Mouse (Mus musculus) stomach, embryonic 16.5 days (tissue): ENCODE data around the gene Gng10. TPM values are rescaled to one million over a fixed set of nuclear protein-coding genes. Genes with fewer than 3 reads are reported as not detected.

Experiments
- ATAC-seq: fragments of 200-750 bp; cut with Nextera tagmentation; 2 replicates; pipeline ENCODE4 v1.8.0; 2017; ENCODE audit warnings: moderate number of reproducible peaks, moderate TSS enrichment; ENCODE audit not compliant: insufficient read depth, low FRiP score
- H3K27ac ChIP-seq: fragments of 300-500 bp; sonication (generic); 2 replicates; pipeline ENCODE4 v1.5.1; 2014; ENCODE audit warnings: low read length
- H3K27me3 ChIP-seq: fragments of 300-500 bp; sonication (generic); 2 replicates; pipeline ENCODE4 v1.6.1; 2014; ENCODE audit warnings: low read length, control low read depth, mixed read lengths; ENCODE audit not compliant: control insufficient read depth, insufficient read depth
- H3K36me3 ChIP-seq: fragments of 300-500 bp; sonication (generic); 2 replicates; pipeline ENCODE4 v1.6.1; 2014; ENCODE audit warnings: low read length; ENCODE audit not compliant: control insufficient read depth, insufficient read depth
- H3K4me1 ChIP-seq: fragments of 300-500 bp; sonication (generic); 2 replicates; pipeline ENCODE4 v1.6.1; 2014; ENCODE audit warnings: low read length, control low read depth, mixed read lengths; ENCODE audit not compliant: control insufficient read depth, insufficient read depth
- H3K4me2 ChIP-seq: fragments of 300-500 bp; sonication (generic); 2 replicates; pipeline ENCODE4 v1.6.1; 2014; ENCODE audit warnings: low read depth, low read length, mixed read lengths
- H3K4me3 ChIP-seq: fragments of 300-500 bp; sonication (generic); replicated peaks from 2 replicates; pipeline ENCODE4 v1.5.1; 2014; ENCODE audit warnings: mild to moderate bottlenecking, low read length
- H3K9ac ChIP-seq: fragments of 300-500 bp; sonication (generic); 2 replicates; pipeline ENCODE4 v1.6.1; 2014; ENCODE audit warnings: low read length
- H3K9me3 ChIP-seq: fragments of 300-500 bp; sonication (generic); replicated peaks from 2 replicates; pipeline ENCODE4 v1.6.1; 2016; ENCODE audit warnings: low read length, control low read depth; ENCODE audit not compliant: control insufficient read depth
- WGBS: fragments of 180-500 bp; shearing (Covaris S2); extraction: QIAGEN DNeasy Blood & Tissue Kit; methylation state at CpG from one replicate; pipeline ENCODE4 v1.1.7; 2014; 5-methylcytosine and 5-hydroxymethylcytosine counted together
- polyA plus RNA-seq: library from polyadenylated mRNA; unstranded; fragments of >200 nt; fragmentation: Nextera tagmentation; extraction: Ambion mirVana; gene quantifications from 2 replicates; pipeline ENCODE4 v1.2.1, GENCODE M21; 2015

Gene Gng10
- polyA plus RNA-seq, 1 experiment from 2014 or later = 147 TPM

DNA sequence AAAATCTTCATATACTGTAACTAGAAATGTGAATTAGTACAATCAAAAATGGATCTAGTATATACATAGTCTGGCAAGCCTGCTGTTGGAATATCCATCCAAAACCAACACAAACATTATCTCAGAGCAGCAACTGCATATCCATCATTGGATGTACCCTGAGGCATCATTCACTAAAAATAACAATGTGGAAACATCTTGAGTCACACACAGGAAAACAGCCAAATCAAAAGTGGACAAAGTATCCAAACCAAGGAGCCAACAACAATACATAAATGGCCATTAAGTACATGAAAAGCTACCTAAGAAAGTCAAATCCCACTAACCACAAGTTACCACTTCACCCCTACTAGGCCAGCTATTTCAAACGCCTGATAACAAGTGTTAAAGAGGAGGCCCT is 54.5 kb downstream of the Gng10 start:
- Histone ChIP-seq H3K9ac (no peak overlapping the region), H3K9me3 (no peaks in the 10 kb centered on the region), H3K4me3 (no peak overlapping the region), H3K4me2 (no peak overlapping the region), H3K36me3 (no peaks in the 10 kb centered on the region), H3K27me3 (no peaks in the 10 kb centered on the region), H3K27ac (no peak overlapping the region), H3K4me1 (no peaks in the 10 kb centered on the region)
- no peak for ATAC-seq
- WGBS = 47% methylated on average over 1 of the region's 1 CpGs

Other genes starting within 250 kb of the Gng10 start
- gene Olfr267, start 247.4 kb upstream of the Gng10 start, polyA plus RNA-seq = not detected in 2 replicates
- 29.0 and 30.4 TPM in 2 replicates for gene Ecpas, start 122.3 kb upstream of the Gng10 start, polyA plus RNA-seq
- gene Zkscan16, start 91.5 kb upstream of the Gng10 start, polyA plus RNA-seq = 0.62 and 0.84 TPM in 2 replicates
- 105 and 120 TPM in 2 replicates for gene Ptgr1, start 48.0 kb upstream of the Gng10 start, polyA plus RNA-seq
- gene Dnajc25, start 40.0 kb upstream of the Gng10 start, polyA plus RNA-seq = 8.3 and 8.7 TPM in 2 replicates
- gene Gm20503, start 31.9 kb upstream of the Gng10 start, polyA plus RNA-seq = 7.3 and 9.1 TPM in 2 replicates
- gene AI481877, start 103.9 kb downstream of the Gng10 start, polyA plus RNA-seq = 0.15 and 0.19 TPM in 2 replicates
- 8.9 and 9.7 TPM in 2 replicates for gene Ugcg, start 154.2 kb downstream of the Gng10 start, polyA plus RNA-seq